Mouse (Mus musculus) CH12.LX (cell line): ENCODE data around the gene Gfra4. TPM values are rescaled to one million over a fixed set of nuclear protein-coding genes. Genes with fewer than 3 reads are reported as not detected.

Source experiments
- DNase-seq: peaks from one replicate; pipeline ENCODE4 v3.0.0-alpha.2; 2013; ENCODE audit errors: extremely low read depth
- H3K27ac ChIP-seq: 2 replicates; pipeline ENCODE4 v1.5.1; 2012; ENCODE audit warnings: low read depth, mild to moderate bottlenecking, control low read depth, moderate library complexity; ENCODE audit not compliant: insufficient read depth
- H3K27me3 ChIP-seq: replicated peaks from 2 replicates; pipeline ENCODE3; 2012; ENCODE audit warnings: inconsistent platforms
- H3K36me3 ChIP-seq, 2 experiments: replicated peaks in 1 of 2; 2 replicates each; pipeline versions ENCODE3 to v1.6.1; 2012; ENCODE audit warnings: inconsistent platforms in 1 of 2, low read length in 1 of 2, mild to moderate bottlenecking in 1 of 2, mixed read lengths in 1 of 2, moderate library complexity in 1 of 2; ENCODE audit not compliant: control insufficient read depth in 1 of 2, insufficient read depth in 1 of 2
- H3K4me1 ChIP-seq, 2 experiments: 2 replicates each; pipeline ENCODE4 v1.6.1; 2012; ENCODE audit warnings: inconsistent platforms in 1 of 2, moderate library complexity in 1 of 2; ENCODE audit not compliant: insufficient read depth in 2 of 2, control insufficient read depth in 1 of 2
- H3K4me2 ChIP-seq: 2 replicates; pipeline ENCODE4 v1.6.1; 2012; ENCODE audit warnings: low read depth, mild to moderate bottlenecking, control low read depth; ENCODE audit not compliant: poor library complexity, insufficient read depth, severe bottlenecking
- H3K4me3 ChIP-seq, 3 experiments: fragments of 150-350 bp in 1 of 3; sonication (generic) in 1 of 3; replicated peaks in 1 of 3; 2 replicates each; pipeline versions ENCODE3 to v1.5.1; 2011 to 2012; ENCODE audit warnings: low read depth in 2 of 3, low read length in 2 of 3, mild to moderate bottlenecking in 2 of 3, moderate library complexity in 2 of 3, control low read depth in 1 of 3, improper control_type of control experiment in 1 of 3, inconsistent platforms in 1 of 3, mixed read lengths in 1 of 3; ENCODE audit not compliant: poor library complexity in 1 of 3
- H3K79me2 ChIP-seq: replicated peaks from 2 replicates; pipeline ENCODE4 v1.6.1; 2012; ENCODE audit warnings: mild to moderate bottlenecking, moderate library complexity; ENCODE audit not compliant: control insufficient read depth, poor library complexity, insufficient read depth, severe bottlenecking; ENCODE audit errors: extremely low read depth
- H3K9ac ChIP-seq: 2 replicates; pipeline ENCODE4 v1.6.1; 2012; ENCODE audit warnings: low read depth, mild to moderate bottlenecking, control low read depth, moderate library complexity; ENCODE audit not compliant: insufficient read depth
- H3K9me3 ChIP-seq: replicated peaks from 2 replicates; pipeline ENCODE3; 2012; ENCODE audit warnings: low read length, inconsistent platforms, mixed read lengths
- BHLHE40 ChIP-seq: IDR thresholded peaks from 2 replicates; pipeline ENCODE4 v1.6.1; 2011; ENCODE audit warnings: mild to moderate bottlenecking, low read depth, low read length, improper control_type of control experiment
- CHD2 ChIP-seq: IDR thresholded peaks from 2 replicates; pipeline ENCODE4 v1.6.1; 2011; ENCODE audit warnings: low read length, improper control_type of control experiment
- E2F4 ChIP-seq: IDR thresholded peaks from 2 replicates; pipeline ENCODE4 v1.6.1; 2011; ENCODE audit warnings: low read depth, low read length, improper control_type of control experiment; ENCODE audit not compliant: insufficient replicate concordance
- EP300 ChIP-seq: IDR thresholded peaks from 2 replicates; pipeline ENCODE4 v1.6.1; 2011; ENCODE audit warnings: low read length, improper control_type of control experiment
- ETS1 ChIP-seq: conservative IDR thresholded peaks from 2 replicates; pipeline ENCODE4 v1.6.1; 2012; ENCODE audit warnings: low read depth, mild to moderate bottlenecking, inconsistent platforms, low read length, improper control_type of control experiment, moderate library complexity
- JUND ChIP-seq: conservative IDR thresholded peaks from 2 replicates; pipeline ENCODE4 v1.6.1; 2011; ENCODE audit warnings: low read depth, low read length, improper control_type of control experiment
- KAT2A ChIP-seq: IDR thresholded peaks from 2 replicates; pipeline ENCODE4 v1.6.1; 2012; ENCODE audit warnings: low read length, improper control_type of control experiment, inconsistent platforms; ENCODE audit not compliant: insufficient replicate concordance
- MAFK ChIP-seq: IDR thresholded peaks from 2 replicates; pipeline ENCODE4 v1.6.1; 2011; ENCODE audit warnings: low read length, improper control_type of control experiment; ENCODE audit not compliant: insufficient replicate concordance
- MAX ChIP-seq: IDR thresholded peaks from 2 replicates; pipeline ENCODE4 v1.6.1; 2011; ENCODE audit warnings: low read length, improper control_type of control experiment
- MAZ ChIP-seq: IDR thresholded peaks from 2 replicates; pipeline ENCODE4 v1.6.1; 2012; ENCODE audit warnings: low read depth, mild to moderate bottlenecking, inconsistent platforms, low read length, improper control_type of control experiment, moderate library complexity
- MEF2A ChIP-seq: IDR thresholded peaks from 2 replicates; pipeline ENCODE4 v1.6.1; 2014; ENCODE audit warnings: low read depth, mild to moderate bottlenecking, inconsistent platforms, low read length, improper control_type of control experiment, borderline replicate concordance
- MYC ChIP-seq: IDR thresholded peaks from 2 replicates; pipeline ENCODE4 v1.6.1; 2011; ENCODE audit warnings: low read depth, mild to moderate bottlenecking, improper control_type of control experiment, low read length
- NELFE ChIP-seq: IDR thresholded peaks from 2 replicates; pipeline ENCODE4 v1.6.1; 2011; ENCODE audit warnings: low read depth, low read length, improper control_type of control experiment
- PAX5 ChIP-seq: IDR thresholded peaks from 2 replicates; pipeline ENCODE4 v1.6.1; 2012; ENCODE audit warnings: low read length, inconsistent platforms, mixed read lengths
- POLR2A ChIP-seq: IDR thresholded peaks from 2 replicates; pipeline ENCODE4 v1.6.1; 2011; ENCODE audit warnings: low read depth, mild to moderate bottlenecking, improper control_type of control experiment, low read length
- POLR2AphosphoS2 ChIP-seq: IDR thresholded peaks from 2 replicates; pipeline ENCODE4 v1.6.1; 2011; ENCODE audit warnings: low read depth, low read length, improper control_type of control experiment
- RCOR1 ChIP-seq: conservative IDR thresholded peaks from 2 replicates; pipeline ENCODE4 v1.6.1; 2012; ENCODE audit warnings: low read depth, mild to moderate bottlenecking, inconsistent platforms, low read length, improper control_type of control experiment
- SMC3 ChIP-seq: IDR thresholded peaks from 2 replicates; pipeline ENCODE4 v1.6.1; 2011; ENCODE audit warnings: low read depth, low read length, improper control_type of control experiment
- TCF12 ChIP-seq: IDR thresholded peaks from 2 replicates; pipeline ENCODE4 v1.6.1; 2014; ENCODE audit warnings: low read depth, mild to moderate bottlenecking, inconsistent platforms, low read length, improper control_type of control experiment
- UBTF ChIP-seq: IDR thresholded peaks from 2 replicates; pipeline ENCODE4 v1.6.1; 2012; ENCODE audit warnings: low read depth, mild to moderate bottlenecking, inconsistent platforms, low read length, improper control_type of control experiment, moderate library complexity
- ZC3H11A ChIP-seq: IDR thresholded peaks from 2 replicates; pipeline ENCODE4 v1.6.1; 2012; ENCODE audit warnings: low read depth, mild to moderate bottlenecking, inconsistent platforms, low read length, improper control_type of control experiment
- ZMIZ1 ChIP-seq: IDR thresholded peaks from 2 replicates; pipeline ENCODE4 v1.6.1; 2012; ENCODE audit warnings: low read depth, mild to moderate bottlenecking, inconsistent platforms, low read length, improper control_type of control experiment
- dilution Hi-C: fragments of 300-500 bp; cut with MboI; formaldehyde crosslinking; loops from 2 replicates; pipeline ENCODE4 v1.14.3; 2020; ENCODE audit warnings: low sequenced_read_pairs; ENCODE audit not compliant: extremely low pct_unique_long_range_greater_than_20kb, extremely low pct_ligation_motif_present
- in situ Hi-C: fragments of 300-500 bp; cut with MboI; formaldehyde crosslinking; loops from 3 replicates; pipeline ENCODE4 v1.14.3; 2019; ENCODE audit warnings: low sequenced_read_pairs, low pct_ligation_motif_present, low pct_unique_long_range_greater_than_20kb, mixed read lengths
- polyA plus RNA-seq: library from polyadenylated mRNA; unstranded; fragments of >175 nt; gene quantifications from 2 replicates; pipeline ENCODE4 v1.2.1, GENCODE M21; 2012; ENCODE audit warnings: low read depth; ENCODE audit not compliant: insufficient read length
- total RNA-seq, 2 experiments: library from RNA; depleted of rRNA; stranded (reverse); fragments of 300-350 nt in 1 of 2; fragments of >200 nt in 1 of 2; gene quantifications; 2 replicates each; pipeline ENCODE4 v1.2.3; 2012 to 2014

Gene Gfra4
- total and polyA plus RNA-seq, 3 experiments = not detected

GRCm38 (mm10) chr2:131067481-131067880 lies 24.6 kb upstream of the Gfra4 start:
- no peak overlapping the region for H3K9ac ChIP-seq
- no peak overlapping the region for H3K4me2 ChIP-seq
- no peaks in the 10 kb centered on the region for H3K79me2 ChIP-seq
- no peaks in the 10 kb centered on the region for H3K36me3 ChIP-seq
- DNase-seq = no peak
- dilution Hi-C loops (no loop called here), in situ Hi-C loops (no loop called here)
- H3K27ac ChIP-seq = no peak overlapping the region
- H3K9me3 ChIP-seq = no peaks in the 10 kb centered on the region
- no peak overlapping the region for H3K4me3 ChIP-seq
- H3K27me3 ChIP-seq = peaks cover 31% of the 10 kb centered on the region
- TF ChIP-seq E2F4 = no peak
- no peak for TF ChIP-seq CHD2
- TF ChIP-seq MAFK = no peak
- TF ChIP-seq BHLHE40 = no peak
- no peak for TF ChIP-seq MYC
- no peak for TF ChIP-seq UBTF
- H3K4me1 ChIP-seq = peaks cover 0 to 3% of the 10 kb centered on the region in 2 experiments; a peak in 1 of 4 replicates

GRCm38 (mm10) chr2:131066342-131066741 lies 23.5 kb upstream of the Gfra4 start:
- no peak for DNase-seq
- dilution Hi-C loops = no loop called here
- no peaks in the 10 kb centered on the region for H3K36me3 ChIP-seq

GRCm38 (mm10) chr2:131063404-131063864 lies 20.5 kb upstream of the Gfra4 start, which contains the start of gene Adam33:
Adam33 (minus strand) TSS chr2:131063814.
- no peak within 1 kb of the TSS for H3K4me2 ChIP-seq
- no peaks in the 10 kb centered on the region for H3K9me3 ChIP-seq
- H3K27ac ChIP-seq = no peak within 1 kb of the TSS
- no peak within 1 kb of the TSS for H3K4me3 ChIP-seq
- H3K4me1 ChIP-seq = peaks cover 0 to 8% of the 10 kb centered on the region in 2 experiments; a peak in 2 of 4 replicates
- H3K79me2 ChIP-seq = no peaks in the 10 kb centered on the region
- DNase-seq = no peak
- H3K27me3 ChIP-seq = peaks cover 3% of the 10 kb centered on the region
- dilution Hi-C loops (no loop called here), in situ Hi-C loops (no loop called here)
- H3K36me3 ChIP-seq = no peaks in the 10 kb centered on the region
- TF ChIP-seq EP300 (no peak), MEF2A (no peak), MAX (no peak), TCF12 (no peak), ETS1 (no peak), NELFE (no peak), PAX5 (no peak), JUND (no peak), SMC3 (no peak), POLR2A (no peak), POLR2AphosphoS2 (no peak), ZMIZ1 (no peak), KAT2A (no peak), RCOR1 (no peak), ZC3H11A (no peak), MAFK (no peak), MYC (no peak), MAZ (no peak), UBTF (no peak), BHLHE40 (no peak)
- H3K9ac ChIP-seq = no peak within 1 kb of the TSS

More at GRCm38 (mm10) chr2:131066342-131066741, 23.5 kb upstream of the Gfra4 start:
- no peaks in the 10 kb centered on the region for H3K79me2 ChIP-seq
- TF ChIP-seq ZMIZ1 (no peak), EP300 (no peak), E2F4 (no peak), PAX5 (no peak), UBTF (no peak), KAT2A (no peak), ETS1 (no peak), MAFK (no peak)
- no peak overlapping the region for H3K4me3 ChIP-seq
- no peaks in the 10 kb centered on the region for H3K9me3 ChIP-seq
- peaks cover 0 to 3% of the 10 kb centered on the region in 2 experiments; a peak in 1 of 4 replicates for H3K4me1 ChIP-seq
- H3K9ac ChIP-seq = no peak overlapping the region
- peaks cover 23% of the 10 kb centered on the region for H3K27me3 ChIP-seq
- in situ Hi-C loops = no loop called here
- H3K4me2 ChIP-seq = no peak overlapping the region
- H3K27ac ChIP-seq = no peak overlapping the region
